Mouse (Mus musculus): ENCODE results near the gene Dcakd.

DNA sequence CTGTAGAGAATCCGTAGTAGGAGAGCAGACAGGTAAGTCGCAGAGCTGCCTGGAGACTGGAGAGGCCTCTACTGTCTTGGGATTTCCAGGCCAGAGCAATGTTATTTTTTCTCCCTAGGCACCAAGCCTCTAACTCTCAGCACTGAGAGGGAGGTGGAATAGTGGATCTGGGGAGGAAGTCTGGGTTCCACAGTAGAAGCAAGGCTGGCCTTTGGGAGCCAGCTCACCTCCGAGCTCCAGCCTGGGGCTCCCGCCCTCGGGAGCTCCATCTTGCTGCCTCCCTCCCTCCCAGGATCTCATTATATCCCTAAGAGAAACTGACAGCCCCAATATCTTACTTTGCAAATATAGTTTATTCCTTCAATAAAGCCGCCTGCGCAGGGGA, 65.3 kb downstream of the Dcakd start:
- no peak for TF ChIP-seq CTCF (IDR thresholded peaks at IDR 0.05; ENCODE audit: extremely low read depth, insufficient read depth, low read length)
- TF ChIP-seq POLR2A (IDR thresholded peaks at IDR 0.05; ENCODE audit: extremely low read depth, insufficient read depth, low read length): no peak

Data from cortical plate, adult 2 months (tissue).